Mouse (Mus musculus): ENCODE data around the gene Arntl. TPM values are rescaled to one million over a fixed set of nuclear protein-coding genes. Genes with fewer than 3 reads are reported as not detected.

Arntl gene
- polyA plus RNA-seq, 1 experiment from 2014 or later, result 12.3 TPM

DNA sequence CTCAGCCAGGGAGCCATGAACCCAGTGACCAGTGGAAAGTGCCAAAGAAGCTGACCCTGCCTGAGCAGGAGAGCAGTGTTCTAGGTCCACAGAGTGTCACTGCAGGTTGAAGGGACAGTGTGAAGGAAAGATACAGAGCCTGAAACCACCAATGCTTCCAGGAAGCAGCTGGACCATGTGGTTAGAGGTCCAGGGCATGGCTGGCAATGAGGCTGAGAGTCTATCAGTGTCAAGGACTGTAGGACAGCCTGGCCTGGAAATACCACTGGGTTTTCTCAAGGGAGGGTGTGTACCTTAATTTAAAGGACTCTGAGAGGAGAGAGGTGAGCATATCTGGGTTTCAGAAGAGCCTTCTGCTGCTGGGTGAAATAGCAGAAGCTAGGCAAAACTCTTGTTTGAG is 22.2 kb upstream of the Arntl start:
- no peaks in the 10 kb centered on the region for H3K9me3 ChIP-seq (replicated peaks; ENCODE audit: control insufficient read depth, low read length)
- no peaks in the 10 kb centered on the region for H3K27me3 ChIP-seq (replicated peaks; ENCODE audit: control insufficient read depth, insufficient read depth, low read length)
- H3K27ac ChIP-seq (ENCODE audit: low read depth, low read length), result no peak overlapping the region
- no peaks in the 10 kb centered on the region for H3K36me3 ChIP-seq (ENCODE audit: control insufficient read depth, insufficient read depth, low read length)
- H3K4me2 ChIP-seq (ENCODE audit: low read length), result no peak overlapping the region
- DNase-seq (ENCODE audit: low spot score), result no peak
- H3K9ac ChIP-seq (ENCODE audit: low read length), result no peak overlapping the region
- H3K4me1 ChIP-seq (ENCODE audit: control insufficient read depth, insufficient read depth, low read length), result peaks cover 2% of the 10 kb centered on the region; the same call in 1 of the 2 replicates
- no peak overlapping the region for H3K4me3 ChIP-seq (ENCODE audit: low read depth, low read length)
- ATAC-seq, result no peak

DNA sequence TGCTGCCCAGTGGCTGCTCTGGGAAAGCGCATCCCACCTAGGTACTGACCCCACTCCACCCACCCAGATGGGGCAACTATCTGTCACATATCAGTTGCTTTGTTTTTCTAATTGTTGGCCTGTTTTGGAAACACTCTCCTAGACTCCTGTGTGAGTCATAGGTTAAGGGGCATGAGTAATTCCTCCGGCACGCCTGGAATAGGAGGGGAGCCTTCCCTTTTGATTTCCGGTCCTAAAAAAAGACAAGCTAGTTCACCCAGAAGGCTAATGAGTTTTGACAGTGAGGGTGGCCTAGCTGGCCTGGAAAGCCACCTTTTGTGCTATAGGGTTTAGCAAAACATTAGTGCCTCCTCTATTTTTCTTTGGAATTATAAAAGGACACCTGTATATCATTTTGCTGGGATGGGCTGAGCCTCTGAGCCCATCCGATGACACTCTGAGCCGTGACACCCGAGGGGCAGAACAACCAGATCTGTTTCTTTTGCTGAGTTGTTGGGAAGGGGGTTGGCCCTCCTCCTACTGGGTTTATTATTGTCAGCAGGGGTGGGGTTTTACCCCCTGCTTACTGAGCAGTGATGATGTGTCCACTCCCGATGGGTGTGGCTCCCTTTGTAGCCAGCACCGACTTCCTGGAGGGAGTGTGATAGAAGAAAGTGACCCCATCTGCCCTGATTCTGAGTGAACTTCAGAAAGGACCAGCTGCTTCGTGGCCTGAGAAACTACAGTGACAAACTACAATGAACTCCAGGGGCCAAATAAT is 21.0 kb upstream of the Arntl start:
- H3K36me3 ChIP-seq (ENCODE audit: control insufficient read depth, insufficient read depth, low read length), result no peaks in the 10 kb centered on the region
- H3K27me3 ChIP-seq (replicated peaks; ENCODE audit: control insufficient read depth, insufficient read depth, low read length), result no peaks in the 10 kb centered on the region
- no peak overlapping the region for H3K4me2 ChIP-seq (ENCODE audit: low read length)
- DNase-seq (ENCODE audit: low spot score) (no peak), ATAC-seq (no peak)
- peaks cover 2% of the 10 kb centered on the region; the same call in 1 of the 2 replicates for H3K4me1 ChIP-seq (ENCODE audit: control insufficient read depth, insufficient read depth, low read length)
- 72% methylated on average over 10 of the region's 10 CpGs for WGBS
- H3K4me3 ChIP-seq (ENCODE audit: low read depth, low read length), result no peak overlapping the region
- H3K27ac ChIP-seq (ENCODE audit: low read depth, low read length), result no peak overlapping the region
- H3K9ac ChIP-seq (ENCODE audit: low read length), result no peak overlapping the region
- H3K9me3 ChIP-seq (replicated peaks; ENCODE audit: control insufficient read depth, low read length), result 0 out of 2 replicates have a peak, but pooled peaks cover 3% of the 10 kb centered on the region

DNA sequence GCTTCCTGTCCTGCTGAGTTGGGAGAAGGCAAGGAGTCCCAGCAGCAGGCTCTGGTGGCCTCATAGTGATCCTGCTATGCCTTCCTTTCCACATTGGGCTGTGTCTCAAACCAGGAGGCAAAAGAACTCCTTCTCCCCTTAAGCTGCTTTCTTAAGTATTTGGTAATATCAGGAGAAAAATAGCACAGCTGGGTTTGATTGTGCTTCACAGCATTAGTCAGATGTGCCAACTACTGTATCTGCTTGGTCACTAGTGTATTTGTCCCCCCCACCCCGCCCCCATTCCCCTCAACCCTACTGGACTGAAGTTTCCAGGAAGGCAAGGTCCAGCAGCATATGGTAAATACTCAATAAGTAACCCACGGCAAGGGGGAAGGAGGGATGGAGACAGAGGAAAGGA is 19.2 kb upstream of the Arntl start:
- WGBS, result 55% methylated on average over 2 of the region's 2 CpGs
- ATAC-seq, result no peak

DNA sequence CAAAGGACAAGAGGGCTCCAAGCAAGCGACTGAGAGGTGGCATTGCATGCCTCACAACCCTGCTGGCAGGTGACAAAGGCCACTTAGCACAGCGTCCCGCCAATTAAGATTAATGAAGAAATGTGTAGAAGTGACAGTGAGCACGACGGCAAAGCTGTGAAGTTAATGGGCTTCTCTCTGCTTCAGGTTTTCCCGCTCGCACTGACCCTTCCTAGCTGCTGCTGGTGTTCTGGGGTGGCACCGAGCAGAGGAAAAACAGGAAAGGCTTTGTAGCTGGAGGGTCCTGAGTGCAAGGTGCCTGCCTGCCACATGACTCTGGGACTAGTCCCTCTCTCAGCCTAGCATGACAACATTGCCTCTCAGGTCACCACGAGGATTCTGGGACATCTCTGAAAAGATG is 18.7 kb upstream of the Arntl start:
- Histone ChIP-seq H3K4me2 (ENCODE audit: low read length) (no peak overlapping the region), H3K27me3 (replicated peaks; ENCODE audit: control insufficient read depth, insufficient read depth, low read length) (no peaks in the 10 kb centered on the region), H3K9ac (ENCODE audit: low read length) (no peak overlapping the region), H3K27ac (ENCODE audit: low read depth, low read length) (no peak overlapping the region), H3K4me1 (ENCODE audit: control insufficient read depth, insufficient read depth, low read length) (no peaks in the 10 kb centered on the region), H3K36me3 (ENCODE audit: control insufficient read depth, insufficient read depth, low read length) (no peaks in the 10 kb centered on the region), H3K9me3 (replicated peaks; ENCODE audit: control insufficient read depth, low read length) (0 out of 2 replicates have a peak, but pooled peaks cover 3% of the 10 kb centered on the region), H3K4me3 (ENCODE audit: low read depth, low read length) (no peak overlapping the region)
- no peak for DNase-seq (ENCODE audit: low spot score)
- 51% methylated on average over 9 of the region's 9 CpGs for WGBS
- no peak for ATAC-seq

More for the DNA sequence above, 19.2 kb upstream of the Arntl start:
- no peaks in the 10 kb centered on the region for H3K4me1 ChIP-seq (ENCODE audit: control insufficient read depth, insufficient read depth, low read length)
- H3K9me3 ChIP-seq (replicated peaks; ENCODE audit: control insufficient read depth, low read length), result 0 out of 2 replicates have a peak, but pooled peaks cover 3% of the 10 kb centered on the region
- no peaks in the 10 kb centered on the region for H3K27me3 ChIP-seq (replicated peaks; ENCODE audit: control insufficient read depth, insufficient read depth, low read length)
- no peak overlapping the region for H3K4me2 ChIP-seq (ENCODE audit: low read length)
- no peak for DNase-seq (ENCODE audit: low spot score)
- no peak overlapping the region for H3K27ac ChIP-seq (ENCODE audit: low read depth, low read length)
- no peak overlapping the region for H3K9ac ChIP-seq (ENCODE audit: low read length)
- H3K36me3 ChIP-seq (ENCODE audit: control insufficient read depth, insufficient read depth, low read length), result no peaks in the 10 kb centered on the region
- no peak overlapping the region for H3K4me3 ChIP-seq (ENCODE audit: low read depth, low read length)

DNA sequence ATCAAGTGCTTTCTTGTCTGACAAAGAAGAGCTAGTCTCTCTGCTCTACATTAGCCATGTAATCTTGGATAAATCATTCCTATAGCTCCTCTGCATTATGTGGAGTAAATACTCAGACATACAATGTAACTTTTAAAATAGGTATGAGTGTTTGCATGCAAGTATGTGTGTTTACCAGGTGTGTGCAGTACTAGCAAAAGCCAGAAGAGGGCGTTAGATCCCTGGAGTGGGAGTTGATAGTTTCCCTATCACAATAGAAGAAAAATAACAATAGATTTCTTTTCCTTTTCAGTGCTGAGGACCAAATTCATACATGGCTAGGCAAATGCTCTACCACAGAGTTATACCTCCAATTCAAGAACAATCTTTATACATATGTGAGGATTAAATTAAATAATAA is 15.5 kb upstream of the Arntl start:
- Histone ChIP-seq H3K9me3 (replicated peaks; ENCODE audit: control insufficient read depth, low read length) (0 out of 2 replicates have a peak, but pooled peaks cover 3% of the 10 kb centered on the region), H3K36me3 (ENCODE audit: control insufficient read depth, insufficient read depth, low read length) (no peaks in the 10 kb centered on the region), H3K27me3 (replicated peaks; ENCODE audit: control insufficient read depth, insufficient read depth, low read length) (no peaks in the 10 kb centered on the region), H3K4me3 (ENCODE audit: low read depth, low read length) (no peak overlapping the region), H3K4me2 (ENCODE audit: low read length) (no peak overlapping the region), H3K4me1 (ENCODE audit: control insufficient read depth, insufficient read depth, low read length) (no peaks in the 10 kb centered on the region), H3K9ac (ENCODE audit: low read length) (no peak overlapping the region), H3K27ac (ENCODE audit: low read depth, low read length) (no peak overlapping the region)
- ATAC-seq (no peak), DNase-seq (ENCODE audit: low spot score) (no peak)
- 65% methylated on average over 1 of the region's 1 CpGs for WGBS

DNA sequence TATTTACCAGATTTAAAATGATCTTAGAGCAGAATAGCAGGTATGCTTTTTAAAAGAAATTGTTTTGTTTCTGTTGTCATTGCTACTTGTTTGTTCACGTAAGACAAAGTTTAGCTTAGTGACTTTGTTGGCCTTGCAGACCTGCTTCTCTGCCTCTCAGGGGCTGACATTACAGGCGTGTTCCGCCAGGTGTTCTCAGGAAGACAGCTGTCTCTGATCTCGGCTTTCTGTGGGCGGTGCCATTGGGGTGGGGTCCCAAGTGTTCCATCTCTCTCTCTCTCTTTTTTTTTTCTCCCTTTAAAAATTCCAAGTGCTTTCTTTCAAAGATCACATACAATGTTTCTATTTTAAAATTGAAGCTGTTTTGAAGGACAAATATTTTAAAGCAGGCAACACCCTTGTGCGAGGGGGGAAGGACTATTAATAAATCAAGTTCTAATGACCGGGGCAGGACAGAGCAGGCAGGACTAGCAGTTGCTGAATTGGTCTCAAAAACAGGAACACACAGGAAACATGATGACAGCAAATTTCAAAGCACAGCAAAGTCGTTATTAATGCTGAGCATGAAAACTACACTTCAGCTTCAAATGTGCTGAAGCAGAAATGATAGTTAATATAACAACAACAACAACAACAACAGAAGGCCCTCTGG is 14.4 kb upstream of the Arntl start:
- Histone ChIP-seq H3K9me3 (replicated peaks; ENCODE audit: control insufficient read depth, low read length) (0 out of 2 replicates have a peak, but pooled peaks cover 3% of the 10 kb centered on the region), H3K27ac (ENCODE audit: low read depth, low read length) (no peak overlapping the region), H3K27me3 (replicated peaks; ENCODE audit: control insufficient read depth, insufficient read depth, low read length) (no peaks in the 10 kb centered on the region), H3K9ac (ENCODE audit: low read length) (no peak overlapping the region), H3K4me3 (ENCODE audit: low read depth, low read length) (no peak overlapping the region), H3K4me2 (ENCODE audit: low read length) (no peak overlapping the region), H3K4me1 (ENCODE audit: control insufficient read depth, insufficient read depth, low read length) (no peaks in the 10 kb centered on the region), H3K36me3 (ENCODE audit: control insufficient read depth, insufficient read depth, low read length) (no peaks in the 10 kb centered on the region)
- DNase-seq (ENCODE audit: low spot score) (no peak), ATAC-seq (no peak)
- WGBS, result 56% methylated on average over 8 of the region's 8 CpGs

DNA sequence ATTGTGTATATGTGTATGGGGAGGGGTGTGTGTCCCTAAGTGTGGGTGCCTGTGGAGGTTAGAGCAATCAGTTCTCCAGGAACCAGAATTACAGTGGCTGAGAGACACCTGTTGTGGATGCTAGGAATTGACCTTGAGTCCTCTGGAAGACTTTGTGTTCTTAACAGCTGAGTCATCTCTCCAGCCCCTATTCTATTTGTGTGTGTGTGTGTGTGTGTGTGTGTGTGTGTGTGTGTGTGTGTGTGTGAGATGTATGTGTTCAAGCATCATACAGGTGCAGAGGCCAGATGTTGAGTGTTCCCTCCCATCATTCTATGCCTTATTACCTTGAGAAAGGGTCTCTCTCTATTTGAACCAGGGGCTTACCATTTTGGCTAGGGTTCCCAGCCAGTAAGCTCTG is 13.4 kb upstream of the Arntl start:
- no peak for DNase-seq (ENCODE audit: low spot score)
- Histone ChIP-seq H3K27me3 (replicated peaks; ENCODE audit: control insufficient read depth, insufficient read depth, low read length) (no peaks in the 10 kb centered on the region), H3K36me3 (ENCODE audit: control insufficient read depth, insufficient read depth, low read length) (no peaks in the 10 kb centered on the region), H3K27ac (ENCODE audit: low read depth, low read length) (no peak overlapping the region), H3K4me1 (ENCODE audit: control insufficient read depth, insufficient read depth, low read length) (no peaks in the 10 kb centered on the region), H3K4me3 (ENCODE audit: low read depth, low read length) (no peak overlapping the region), H3K4me2 (ENCODE audit: low read length) (no peak overlapping the region), H3K9ac (ENCODE audit: low read length) (no peak overlapping the region), H3K9me3 (replicated peaks; ENCODE audit: control insufficient read depth, low read length) (0 out of 2 replicates have a peak, but pooled peaks cover 3% of the 10 kb centered on the region)
- no peak for ATAC-seq

DNA sequence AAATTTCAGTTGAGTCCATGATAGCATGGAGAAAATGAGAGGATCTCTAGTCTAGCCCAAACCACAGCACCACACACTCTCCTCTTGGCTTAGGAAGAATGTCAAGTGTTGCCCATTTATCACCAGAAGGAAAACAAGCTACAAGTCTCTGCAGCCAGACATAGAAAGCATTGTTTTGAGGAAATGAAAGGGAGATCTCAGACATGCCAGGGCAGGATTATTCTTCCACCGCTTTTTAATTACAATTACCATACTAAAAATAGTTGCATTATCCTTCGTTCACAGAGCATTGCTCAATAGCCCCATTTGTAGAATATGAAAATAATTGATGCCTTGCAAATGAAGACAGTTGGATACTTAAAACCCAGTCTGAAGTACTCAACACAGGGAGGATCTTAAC is 12.0 kb upstream of the Arntl start:
- DNase-seq (ENCODE audit: low spot score), result no peak
- 20% methylated on average over 2 of the region's 2 CpGs for WGBS
- no peaks in the 10 kb centered on the region for H3K4me1 ChIP-seq (ENCODE audit: control insufficient read depth, insufficient read depth, low read length)
- no peaks in the 10 kb centered on the region for H3K36me3 ChIP-seq (ENCODE audit: control insufficient read depth, insufficient read depth, low read length)
- no peak overlapping the region for H3K4me3 ChIP-seq (ENCODE audit: low read depth, low read length)
- H3K9me3 ChIP-seq (replicated peaks; ENCODE audit: control insufficient read depth, low read length), result 0 out of 2 replicates have a peak, but pooled peaks cover 3% of the 10 kb centered on the region
- ATAC-seq, result no peak
- no peak overlapping the region for H3K27ac ChIP-seq (ENCODE audit: low read depth, low read length)
- no peak overlapping the region for H3K9ac ChIP-seq (ENCODE audit: low read length)
- H3K4me2 ChIP-seq (ENCODE audit: low read length), result no peak overlapping the region
- no peaks in the 10 kb centered on the region for H3K27me3 ChIP-seq (replicated peaks; ENCODE audit: control insufficient read depth, insufficient read depth, low read length)

DNA sequence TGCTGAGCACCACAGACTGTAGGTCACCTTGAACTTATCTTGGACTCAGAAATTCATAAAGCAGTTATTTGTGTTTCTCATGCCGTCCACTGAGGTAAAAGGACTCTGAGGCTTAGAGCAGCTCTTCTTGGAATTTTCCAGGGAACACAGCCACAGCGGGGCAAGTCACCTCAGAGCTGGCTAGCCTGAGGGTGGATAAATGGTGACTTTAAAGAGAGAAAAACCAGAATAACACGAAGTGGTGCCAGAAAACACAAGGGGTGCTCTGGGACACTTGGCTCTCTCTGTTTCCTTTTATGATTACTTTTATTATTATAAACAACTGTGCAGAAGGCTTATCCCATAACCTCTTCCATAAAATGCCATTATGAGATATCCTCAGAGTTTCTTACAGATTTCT is 11.1 kb upstream of the Arntl start:
- DNase-seq (ENCODE audit: low spot score), result no peak
- ATAC-seq, result no peak
- Histone ChIP-seq H3K36me3 (ENCODE audit: control insufficient read depth, insufficient read depth, low read length) (no peaks in the 10 kb centered on the region), H3K27ac (ENCODE audit: low read depth, low read length) (no peak overlapping the region), H3K9ac (ENCODE audit: low read length) (no peak overlapping the region), H3K9me3 (replicated peaks; ENCODE audit: control insufficient read depth, low read length) (no peaks in the 10 kb centered on the region), H3K4me2 (ENCODE audit: low read length) (no peak overlapping the region), H3K4me1 (ENCODE audit: control insufficient read depth, insufficient read depth, low read length) (no peaks in the 10 kb centered on the region), H3K4me3 (ENCODE audit: low read depth, low read length) (no peak overlapping the region), H3K27me3 (replicated peaks; ENCODE audit: control insufficient read depth, insufficient read depth, low read length) (no peaks in the 10 kb centered on the region)
- WGBS, result 87% methylated on average over 3 of the region's 3 CpGs
